In the genomic region with DNA sequence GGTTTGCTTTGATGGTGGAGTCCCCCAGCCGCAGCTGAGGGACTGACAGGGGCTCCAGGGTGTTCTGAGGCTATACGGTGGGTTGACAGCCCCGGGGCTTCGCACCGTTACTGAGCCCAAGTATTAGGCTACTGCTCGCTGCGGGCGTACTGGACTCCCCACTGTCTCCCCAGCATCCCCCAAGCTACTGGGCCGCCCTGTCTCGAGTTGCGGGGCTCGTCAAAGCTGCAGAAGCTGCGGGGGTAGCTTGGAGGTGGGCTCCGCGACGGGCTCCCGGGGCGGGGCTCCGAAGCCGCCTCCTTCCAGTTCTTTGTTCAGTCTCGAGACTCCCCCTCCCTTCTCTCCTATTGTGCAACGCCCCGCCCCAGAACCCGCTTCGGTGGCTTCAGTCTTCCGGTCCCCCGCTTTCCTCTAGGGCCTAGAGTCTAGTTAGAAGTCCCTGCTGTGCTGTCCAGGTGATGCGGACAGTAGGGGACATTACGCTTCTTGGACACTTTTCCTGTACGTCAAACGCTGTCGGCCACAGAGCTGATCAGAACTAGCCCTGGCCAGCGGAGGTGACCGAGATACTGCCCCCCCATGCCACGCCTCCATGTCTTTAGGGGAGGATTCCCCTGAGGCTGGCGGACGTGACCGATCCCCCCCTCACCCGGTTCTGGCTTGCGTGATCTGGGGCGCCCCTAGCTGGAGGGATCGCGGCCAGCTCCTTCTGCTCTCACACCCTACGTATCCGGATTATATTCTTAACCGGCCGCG, we compare ENCODE assay signal across 7 mouse cellular contexts. TPM values are rescaled to one million over a fixed set of nuclear protein-coding genes. Genes with fewer than 3 reads are reported as not detected.
A peak's percentile ranks its signal among the peaks of the same experiment; 100 is the strongest.
DNase-seq lines count a peak whose midpoint lies in the region; ATAC-seq lines count a peak whose summit lies in the region.

No protein-coding gene starts in this region.

- peak overlapping the region; percentile 97 for H3K9ac ChIP-seq in limb, embryonic 12.5 days (replicated peaks)
- H3K9ac ChIP-seq in midbrain, embryonic 14.5 days (replicated peaks; ENCODE audit: low read length), result peak overlapping the region; percentile 98

- H3K4me1 ChIP-seq in embryonic facial prominence, embryonic 10.5 days, result peaks cover 18% of the 10 kb centered on the region
- peaks cover 22% of the 10 kb centered on the region for H3K4me1 ChIP-seq in limb, embryonic 12.5 days (replicated peaks)
- peaks cover 21% of the 10 kb centered on the region for H3K4me1 ChIP-seq in midbrain, embryonic 14.5 days (ENCODE audit: control insufficient read depth, insufficient read depth, low read length)

- peak; percentile 50 for ATAC-seq in limb, embryonic 12.5 days (ENCODE audit: insufficient number of reproducible peaks, insufficient read depth, low FRiP score, low TSS enrichment, low read depth)
- peak; percentile 77 for ATAC-seq in midbrain, embryonic 14.5 days (ENCODE audit: low FRiP score, low TSS enrichment)

- DNase-seq in adrenal gland, postnatal 10 days, result peak; percentile 86
- DNase-seq in embryonic facial prominence, embryonic 10.5 days (ENCODE audit: low spot score), result peak; percentile 89
- DNase-seq in heart, adult 11 months, result peak; percentile 99
- peak; percentile 75 for DNase-seq in kidney, adult 11 months
- peak; percentile 92 for DNase-seq in midbrain, embryonic 14.5 days
- peak; percentile 68 for DNase-seq in spleen, adult 12 weeks (ENCODE audit: low spot score)

- peak overlapping the region; percentile 70 for H3K4me2 ChIP-seq in limb, embryonic 12.5 days
- peak overlapping the region; percentile 74 for H3K4me2 ChIP-seq in midbrain, embryonic 14.5 days (ENCODE audit: low read length)

- no peaks in the 10 kb centered on the region for H3K27me3 ChIP-seq in embryonic facial prominence, embryonic 10.5 days (replicated peaks; ENCODE audit: low read depth, poor library complexity, severe bottlenecking)
- H3K27me3 ChIP-seq in limb, embryonic 12.5 days, result no peaks in the 10 kb centered on the region
- no peaks in the 10 kb centered on the region for H3K27me3 ChIP-seq in midbrain, embryonic 14.5 days (ENCODE audit: control insufficient read depth, insufficient read depth, low read length)

- H3K4me3 ChIP-seq in embryonic facial prominence, embryonic 10.5 days, result peak overlapping the region; percentile 81
- H3K4me3 ChIP-seq in limb, embryonic 12.5 days (replicated peaks), result peak overlapping the region; percentile 89
- H3K4me3 ChIP-seq in midbrain, embryonic 14.5 days (replicated peaks; ENCODE audit: low read depth, low read length), result peak overlapping the region; percentile 99

- H3K9me3 ChIP-seq in embryonic facial prominence, embryonic 10.5 days, result no peaks in the 10 kb centered on the region
- no peaks in the 10 kb centered on the region for H3K9me3 ChIP-seq in limb, embryonic 12.5 days
- H3K9me3 ChIP-seq in midbrain, embryonic 14.5 days (ENCODE audit: control insufficient read depth, low read length), result no peaks in the 10 kb centered on the region

- peak overlapping the region; percentile 99 for H3K27ac ChIP-seq in embryonic facial prominence, embryonic 10.5 days (replicated peaks)
- peak overlapping the region; percentile 96 for H3K27ac ChIP-seq in limb, embryonic 12.5 days
- peak overlapping the region; percentile 97 for H3K27ac ChIP-seq in midbrain, embryonic 14.5 days (replicated peaks; ENCODE audit: low read depth, low read length)

- WGBS in embryonic facial prominence, embryonic 10.5 days, result under 1% methylated on average over 48 of the region's 48 CpGs
- WGBS in limb, embryonic 12.5 days, result under 1% methylated on average over 48 of the region's 48 CpGs
- under 1% methylated on average over 48 of the region's 48 CpGs for WGBS in midbrain, embryonic 14.5 days

- H3K36me3 ChIP-seq in embryonic facial prominence, embryonic 10.5 days (replicated peaks), result peaks cover 37% of the 10 kb centered on the region
- H3K36me3 ChIP-seq in limb, embryonic 12.5 days, result peaks cover 29% of the 10 kb centered on the region
- peaks cover 35% of the 10 kb centered on the region for H3K36me3 ChIP-seq in midbrain, embryonic 14.5 days (ENCODE audit: control insufficient read depth, insufficient read depth, low read length)

RNA-seq across cellular contexts. Expression of a gene that starts 1.0 kb away (rescaled TPM):
- 10 to 100 TPM; 33.5 to 41.9 TPM for total RNA-seq in adrenal gland, postnatal 10 days (2021)
- 52.8 and 55.1 TPM in 2 replicates for polyA plus RNA-seq in embryonic facial prominence, embryonic 10.5 days (2016; fragmentation: Nextera tagmentation; extraction: Ambion mirVana)
- polyA plus RNA-seq in limb, embryonic 12.5 days (2016; fragmentation: Nextera tagmentation; extraction: Ambion mirVana), result 109 and 114 TPM in 2 replicates
- polyA plus RNA-seq in midbrain, embryonic 14.5 days (2014; fragmentation: Nextera tagmentation; extraction: Ambion mirVana), result 81.7 and 108 TPM in 2 replicates

Comparison
In these comparisons a context has a peak if more than half of its experiments do, and no peak if none do; other contexts are left out.
1. Peak in every context shown above with its lines: DNase-seq, ATAC-seq, H3K4me3 ChIP-seq and H3K27ac ChIP-seq.